Mouse (Mus musculus): ENCODE data around the gene Gpr142. TPM values are rescaled to one million over a fixed set of nuclear protein-coding genes. Genes with fewer than 3 reads are reported as not detected.

Gpr142 gene
- polyA plus RNA-seq, 1 experiment from 2014 or later, result not detected

GRCm38 (mm10) chr11:114794691-114795090, 4.0 kb upstream of the Gpr142 start:
- H3K4me2 ChIP-seq (ENCODE audit: low read depth, low read length), result no peak overlapping the region

GRCm38 (mm10) chr11:114795231-114795746, 3.4 kb upstream of the Gpr142 start:
- Histone ChIP-seq H3K9me3 (replicated peaks; ENCODE audit: control insufficient read depth, low read length) (no peaks in the 10 kb centered on the region), H3K9ac (ENCODE audit: low read length) (peak overlapping the region; percentile 38; the same call in 1 of the 2 replicates), H3K4me1 (ENCODE audit: control insufficient read depth, insufficient read depth, low read length) (peaks cover 7% of the 10 kb centered on the region), H3K27ac (ENCODE audit: low read length) (no peak overlapping the region), H3K4me2 (ENCODE audit: low read depth, low read length) (peak overlapping the region; percentile 66), H3K4me3 (ENCODE audit: low read length) (peak overlapping the region; percentile 47), H3K27me3 (ENCODE audit: control insufficient read depth, insufficient read depth, low read length) (peaks cover 40% of the 10 kb centered on the region), H3K36me3 (ENCODE audit: control insufficient read depth, insufficient read depth) (no peaks in the 10 kb centered on the region)
- 3% methylated on average over 7 of the region's 7 CpGs for WGBS
- ATAC-seq (replicated peaks; ENCODE audit: extremely low read depth, insufficient read depth, low FRiP score), result peak; percentile 60; the same call in 1 of the 2 replicates

More at GRCm38 (mm10) chr11:114794691-114795090, 4.0 kb upstream of the Gpr142 start:
- H3K27me3 ChIP-seq (ENCODE audit: control insufficient read depth, insufficient read depth, low read length), result peaks cover 46% of the 10 kb centered on the region
- WGBS, result 54% methylated on average over 4 of the region's 4 CpGs
- no peak overlapping the region for H3K27ac ChIP-seq (ENCODE audit: low read length)
- H3K4me3 ChIP-seq (ENCODE audit: low read length), result no peak overlapping the region
- peaks cover 7% of the 10 kb centered on the region for H3K4me1 ChIP-seq (ENCODE audit: control insufficient read depth, insufficient read depth, low read length)
- no peaks in the 10 kb centered on the region for H3K9me3 ChIP-seq (replicated peaks; ENCODE audit: control insufficient read depth, low read length)
- ATAC-seq (replicated peaks; ENCODE audit: extremely low read depth, insufficient read depth, low FRiP score), result no peak
- H3K9ac ChIP-seq (ENCODE audit: low read length), result no peak overlapping the region
- H3K36me3 ChIP-seq (ENCODE audit: control insufficient read depth, insufficient read depth), result no peaks in the 10 kb centered on the region

- peaks cover 7% of the 10 kb centered on the region for H3K4me1 ChIP-seq (ENCODE audit: control insufficient read depth, insufficient read depth, low read length)
- H3K9me3 ChIP-seq (replicated peaks; ENCODE audit: control insufficient read depth, low read length), result no peaks in the 10 kb centered on the region
- peak within 1 kb of the TSS; percentile 66 for H3K4me2 ChIP-seq (ENCODE audit: low read depth, low read length)
- no peaks in the 10 kb centered on the region for H3K36me3 ChIP-seq (ENCODE audit: control insufficient read depth, insufficient read depth)
- H3K4me3 ChIP-seq (ENCODE audit: low read length), result peak within 1 kb of the TSS; percentile 47
- peaks cover 34% of the 10 kb centered on the region for H3K27me3 ChIP-seq (ENCODE audit: control insufficient read depth, insufficient read depth, low read length)
- H3K27ac ChIP-seq (ENCODE audit: low read length), result no peak within 1 kb of the TSS
- no peak for ATAC-seq (replicated peaks; ENCODE audit: extremely low read depth, insufficient read depth, low FRiP score)
- peak within 1 kb of the TSS; percentile 38; the same call in 1 of the 2 replicates for H3K9ac ChIP-seq (ENCODE audit: low read length)
- 10% methylated on average over 4 of the region's 4 CpGs for WGBS
These were observed 2.8 kb upstream of the Gpr142 start, which contains the start of gene Btbd17 for GRCm38 (mm10) chr11:114795848-114796322. Gene Btbd17, minus strand, starts transcription at chr11:114795945.

- Histone ChIP-seq H3K4me2 (ENCODE audit: low read depth, low read length) (no peak overlapping the region), H3K36me3 (ENCODE audit: control insufficient read depth, insufficient read depth) (no peaks in the 10 kb centered on the region), H3K4me1 (ENCODE audit: control insufficient read depth, insufficient read depth, low read length) (peaks cover 5% of the 10 kb centered on the region), H3K9me3 (replicated peaks; ENCODE audit: control insufficient read depth, low read length) (no peaks in the 10 kb centered on the region), H3K27ac (ENCODE audit: low read length) (no peak overlapping the region), H3K4me3 (ENCODE audit: low read length) (no peak overlapping the region), H3K27me3 (ENCODE audit: control insufficient read depth, insufficient read depth, low read length) (peaks cover 21% of the 10 kb centered on the region), H3K9ac (ENCODE audit: low read length) (no peak overlapping the region)
- 81% methylated on average over 7 of the region's 7 CpGs for WGBS
- ATAC-seq (replicated peaks; ENCODE audit: extremely low read depth, insufficient read depth, low FRiP score), result no peak
These were observed 1.5 kb upstream of the Gpr142 start for GRCm38 (mm10) chr11:114797176-114797575.

- Histone ChIP-seq H3K4me1 (ENCODE audit: control insufficient read depth, insufficient read depth, low read length) (peaks cover 4% of the 10 kb centered on the region), H3K4me3 (ENCODE audit: low read length) (no peak overlapping the region), H3K27me3 (ENCODE audit: control insufficient read depth, insufficient read depth, low read length) (peaks cover 13% of the 10 kb centered on the region), H3K4me2 (ENCODE audit: low read depth, low read length) (no peak overlapping the region), H3K9ac (ENCODE audit: low read length) (no peak overlapping the region), H3K9me3 (replicated peaks; ENCODE audit: control insufficient read depth, low read length) (no peaks in the 10 kb centered on the region), H3K36me3 (ENCODE audit: control insufficient read depth, insufficient read depth) (no peaks in the 10 kb centered on the region), H3K27ac (ENCODE audit: low read length) (no peak overlapping the region)
- WGBS, result 69% methylated on average over 3 of the region's 3 CpGs
- no peak for ATAC-seq (replicated peaks; ENCODE audit: extremely low read depth, insufficient read depth, low FRiP score)
These were observed 743 bp upstream of the Gpr142 start for GRCm38 (mm10) chr11:114797981-114798380.

GRCm38 (mm10) chr11:114801906-114802305, 3.2 kb downstream of the Gpr142 start:
- no peak for ATAC-seq (replicated peaks; ENCODE audit: extremely low read depth, insufficient read depth, low FRiP score)
- Histone ChIP-seq H3K4me1 (ENCODE audit: control insufficient read depth, insufficient read depth, low read length) (no peaks in the 10 kb centered on the region), H3K36me3 (ENCODE audit: control insufficient read depth, insufficient read depth) (no peaks in the 10 kb centered on the region), H3K4me3 (ENCODE audit: low read length) (no peak overlapping the region), H3K9ac (ENCODE audit: low read length) (no peak overlapping the region), H3K9me3 (replicated peaks; ENCODE audit: control insufficient read depth, low read length) (no peaks in the 10 kb centered on the region), H3K27ac (ENCODE audit: low read length) (no peak overlapping the region), H3K4me2 (ENCODE audit: low read depth, low read length) (no peak overlapping the region), H3K27me3 (ENCODE audit: control insufficient read depth, insufficient read depth, low read length) (no peaks in the 10 kb centered on the region)
- WGBS, result 90% methylated on average over 1 of the region's 1 CpGs

GRCm38 (mm10) chr11:114802540-114803267, 4.0 kb downstream of the Gpr142 start:
- H3K4me1 ChIP-seq (ENCODE audit: control insufficient read depth, insufficient read depth, low read length), result no peaks in the 10 kb centered on the region
- H3K9me3 ChIP-seq (replicated peaks; ENCODE audit: control insufficient read depth, low read length), result no peaks in the 10 kb centered on the region
- no peak overlapping the region for H3K9ac ChIP-seq (ENCODE audit: low read length)
- no peak for ATAC-seq (replicated peaks; ENCODE audit: extremely low read depth, insufficient read depth, low FRiP score)
- no peak overlapping the region for H3K27ac ChIP-seq (ENCODE audit: low read length)
- no peak overlapping the region for H3K4me3 ChIP-seq (ENCODE audit: low read length)
- 55% methylated on average over 15 of the region's 15 CpGs for WGBS
- no peaks in the 10 kb centered on the region for H3K27me3 ChIP-seq (ENCODE audit: control insufficient read depth, insufficient read depth, low read length)
- no peaks in the 10 kb centered on the region for H3K36me3 ChIP-seq (ENCODE audit: control insufficient read depth, insufficient read depth)
- H3K4me2 ChIP-seq (ENCODE audit: low read depth, low read length), result no peak overlapping the region

- Histone ChIP-seq H3K27me3 (ENCODE audit: control insufficient read depth, insufficient read depth, low read length) (no peaks in the 10 kb centered on the region), H3K9me3 (replicated peaks; ENCODE audit: control insufficient read depth, low read length) (no peaks in the 10 kb centered on the region), H3K27ac (ENCODE audit: low read length) (no peak overlapping the region), H3K4me1 (ENCODE audit: control insufficient read depth, insufficient read depth, low read length) (no peaks in the 10 kb centered on the region), H3K36me3 (ENCODE audit: control insufficient read depth, insufficient read depth) (no peaks in the 10 kb centered on the region), H3K4me2 (ENCODE audit: low read depth, low read length) (no peak overlapping the region), H3K9ac (ENCODE audit: low read length) (no peak overlapping the region), H3K4me3 (ENCODE audit: low read length) (no peak overlapping the region)
- WGBS, result 49% methylated on average over 8 of the region's 8 CpGs
- no peak for ATAC-seq (replicated peaks; ENCODE audit: extremely low read depth, insufficient read depth, low FRiP score)
These were observed 5.3 kb downstream of the Gpr142 start for GRCm38 (mm10) chr11:114803990-114804389.

- Histone ChIP-seq H3K4me3 (ENCODE audit: low read length) (no peak overlapping the region), H3K36me3 (ENCODE audit: control insufficient read depth, insufficient read depth) (no peaks in the 10 kb centered on the region), H3K4me2 (ENCODE audit: low read depth, low read length) (no peak overlapping the region), H3K27ac (ENCODE audit: low read length) (no peak overlapping the region), H3K27me3 (ENCODE audit: control insufficient read depth, insufficient read depth, low read length) (no peaks in the 10 kb centered on the region), H3K9ac (ENCODE audit: low read length) (no peak overlapping the region), H3K4me1 (ENCODE audit: control insufficient read depth, insufficient read depth, low read length) (no peaks in the 10 kb centered on the region), H3K9me3 (replicated peaks; ENCODE audit: control insufficient read depth, low read length) (no peaks in the 10 kb centered on the region)
- WGBS, result 74% methylated on average over 2 of the region's 2 CpGs
- ATAC-seq (replicated peaks; ENCODE audit: extremely low read depth, insufficient read depth, low FRiP score), result no peak
These were observed 8.3 kb downstream of the Gpr142 start for GRCm38 (mm10) chr11:114807025-114807424.
